Mouse (Mus musculus): ENCODE results near the gene Col4a3bp. TPM values are rescaled to one million over a fixed set of nuclear protein-coding genes. Genes with fewer than 3 reads are reported as not detected.
"Not testable (repeated sequence)": the region's sequence is repeated elsewhere in the genome, so short reads cannot be mapped to it uniquely, and the experiment has no call there.

Col4a3bp gene
- polyA plus RNA-seq, 3 experiments from 2014 or later = 5.5 to 12.1 (median 9.0) TPM

- no peak for ATAC-seq
These were observed 114.3 kb downstream of the Col4a3bp start for GRCm38 (mm10) chr13:96656673-96657072.

GRCm38 (mm10) chr13:96658936-96659335, 116.5 kb downstream of the Col4a3bp start:
- no peak for ATAC-seq

DNA sequence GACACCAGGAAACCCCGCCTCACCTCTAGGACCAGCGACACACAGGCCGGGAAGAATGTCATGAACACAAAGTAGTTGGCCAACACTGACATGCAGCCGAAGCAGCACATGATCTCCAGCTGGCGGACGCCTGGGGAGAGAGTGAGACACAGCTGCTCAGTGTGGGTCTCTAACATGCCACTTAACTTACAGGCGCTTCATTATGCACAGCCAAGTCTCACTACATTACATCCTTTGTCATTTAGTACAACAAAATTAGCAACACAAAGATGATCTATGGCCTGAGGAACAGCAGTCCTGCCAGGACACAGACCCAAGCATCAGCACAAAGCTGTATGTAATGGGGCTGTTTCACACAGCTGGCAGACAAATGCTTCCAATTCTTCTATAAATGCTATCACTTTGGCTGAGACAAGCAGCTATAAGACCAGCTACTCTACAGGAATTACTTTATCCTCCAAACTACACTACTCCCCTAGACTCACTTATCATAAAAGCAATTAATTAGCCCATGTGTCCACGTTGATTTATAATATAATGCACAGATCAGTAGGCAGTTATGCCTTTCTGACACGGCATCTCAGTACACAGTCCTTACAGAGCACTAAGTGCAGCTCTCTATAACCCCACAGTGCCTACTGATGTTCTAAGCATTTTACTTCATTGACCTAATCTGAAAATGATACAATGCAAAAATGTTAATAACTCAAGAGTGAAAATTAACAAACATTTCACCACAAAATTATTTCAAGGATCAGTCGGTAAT, 117.9 kb downstream of the Col4a3bp start:
- no peak for ATAC-seq

GRCm38 (mm10) chr13:96663120-96663519, 120.7 kb downstream of the Col4a3bp start:
- not testable (repeated sequence) for ATAC-seq

DNA sequence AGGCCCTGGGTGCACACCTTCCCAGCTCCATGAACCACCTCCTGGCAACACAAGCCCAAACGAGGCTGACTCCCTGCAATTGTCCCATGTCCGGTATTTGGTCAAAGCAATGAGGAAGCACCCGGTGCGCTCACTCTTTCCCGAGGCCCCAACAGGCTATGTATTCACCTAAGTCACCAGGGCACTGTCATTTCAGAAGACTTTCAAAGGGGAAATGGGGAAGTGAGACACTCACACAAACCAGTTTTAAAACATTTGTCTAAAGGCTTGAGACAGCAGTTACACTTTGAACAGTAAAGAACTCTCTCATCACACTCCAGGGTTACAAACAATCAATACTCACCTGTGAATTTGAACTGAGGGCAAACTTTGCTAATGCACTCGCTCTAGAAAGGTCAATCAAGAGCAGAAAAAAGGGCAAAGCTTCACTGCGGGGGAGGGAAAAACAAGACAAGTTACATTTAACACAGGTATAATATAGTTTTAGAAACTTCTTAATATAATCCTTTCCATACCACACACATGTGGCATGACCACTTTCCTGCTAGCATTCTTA, 122.1 kb downstream of the Col4a3bp start:
- ATAC-seq = no peak

DNA sequence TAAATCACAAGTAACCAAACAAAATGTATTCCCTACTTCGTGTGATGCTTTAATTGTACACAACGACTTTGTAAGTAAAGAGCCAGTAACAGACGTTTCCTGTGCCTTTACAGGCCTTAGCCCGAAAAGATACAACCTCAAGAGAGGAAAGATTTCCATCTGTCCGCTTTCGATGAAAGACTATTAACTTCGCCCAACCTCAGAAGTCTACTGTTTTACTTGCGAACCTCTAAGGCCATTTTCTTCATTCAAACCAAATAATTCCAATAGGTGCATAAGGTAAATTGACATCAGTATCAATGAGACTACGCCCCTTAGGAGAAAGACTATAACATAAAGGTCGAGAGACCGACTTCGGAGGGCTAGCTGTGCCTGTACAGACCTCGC, 127.6 kb downstream of the Col4a3bp start:
- no peak for ATAC-seq

DNA sequence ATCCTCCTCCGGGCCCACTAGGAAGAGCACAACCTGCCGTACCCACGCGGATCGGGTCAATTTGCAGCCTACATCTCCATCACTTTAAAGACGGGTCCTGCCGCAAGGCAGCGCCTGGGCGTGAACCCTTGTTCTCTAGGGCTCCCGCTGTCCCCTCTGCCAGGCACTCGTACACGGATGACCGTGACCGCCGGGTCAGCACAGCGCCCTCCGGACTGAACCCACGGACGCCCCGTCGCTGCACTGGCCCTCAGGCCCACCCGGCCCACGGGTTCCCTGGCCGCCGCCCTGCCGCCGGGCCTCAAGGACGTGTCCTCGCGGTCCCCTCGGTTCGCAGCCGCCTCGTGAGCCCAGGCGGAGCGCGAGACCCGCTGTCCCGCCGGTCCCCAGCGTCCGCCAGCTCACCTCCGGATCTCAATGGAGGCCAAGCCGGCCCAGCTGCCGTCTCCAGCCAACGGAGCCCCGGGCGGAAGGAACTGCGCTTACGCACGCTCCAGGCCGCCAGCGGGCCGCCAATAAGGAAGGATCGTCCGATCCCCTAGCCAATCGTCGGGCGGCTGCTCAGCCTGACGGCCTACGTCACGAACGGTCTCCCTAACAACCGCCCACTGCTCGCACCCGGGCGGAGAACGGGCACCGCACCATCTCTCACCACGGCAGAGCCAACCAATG, 128.1 kb downstream of the Col4a3bp start, which contains the start of gene Hmgcr:
TSS of gene Hmgcr (minus strand) at position 531 of the 672 bp plus-strand sequence.
- peak; percentile 95 for ATAC-seq

- ATAC-seq = peak; percentile 5
These were observed 128.9 kb downstream of the Col4a3bp start for GRCm38 (mm10) chr13:96671078-96671905.

- no peak for ATAC-seq
These were observed 129.5 kb downstream of the Col4a3bp start for GRCm38 (mm10) chr13:96671906-96672234.

DNA sequence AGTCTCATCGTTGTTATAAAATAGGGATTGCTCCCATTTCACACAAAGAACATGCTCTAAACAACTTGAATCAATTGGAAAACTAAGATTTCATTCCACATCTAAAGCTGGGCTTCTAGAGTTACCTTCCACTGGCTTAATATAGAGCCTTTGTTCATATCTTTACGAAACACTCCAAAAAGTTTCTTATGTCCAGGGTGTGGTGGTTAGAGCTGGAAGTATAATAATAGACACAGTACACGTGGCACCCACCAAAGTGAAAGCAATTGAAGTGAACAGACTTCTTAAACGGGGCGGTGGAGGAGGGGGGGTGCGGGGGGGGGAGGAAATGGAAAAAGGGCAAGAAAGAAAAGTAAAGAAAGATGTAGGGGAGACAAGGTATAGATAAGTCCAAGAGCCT, 129.9 kb downstream of the Col4a3bp start:
- ATAC-seq = no peak

DNA sequence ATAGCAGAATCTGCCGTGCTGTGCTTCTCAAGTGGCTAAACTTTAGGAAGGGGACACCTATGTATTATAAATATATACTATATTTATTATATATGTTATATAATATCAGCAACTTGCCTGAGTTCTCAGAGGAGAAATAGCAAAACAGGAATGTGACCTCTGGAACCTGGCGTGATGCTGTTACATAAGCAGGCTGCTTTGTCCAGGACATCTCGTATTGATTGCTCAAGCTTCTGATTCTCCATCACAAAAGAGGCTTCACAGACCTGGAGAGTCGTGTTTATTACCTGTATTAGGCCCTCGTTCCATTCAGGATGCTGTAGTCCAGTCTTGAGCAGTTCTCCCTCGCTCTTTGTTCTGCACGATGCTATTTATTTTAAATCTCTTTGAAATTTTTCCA, 131.4 kb downstream of the Col4a3bp start:
- no peak for ATAC-seq

GRCm38 (mm10) chr13:96675756-96676155, 133.3 kb downstream of the Col4a3bp start:
- ATAC-seq = no peak

- ATAC-seq = peak; percentile 80
These were observed 134.7 kb downstream of the Col4a3bp start for GRCm38 (mm10) chr13:96677071-96677470.

DNA sequence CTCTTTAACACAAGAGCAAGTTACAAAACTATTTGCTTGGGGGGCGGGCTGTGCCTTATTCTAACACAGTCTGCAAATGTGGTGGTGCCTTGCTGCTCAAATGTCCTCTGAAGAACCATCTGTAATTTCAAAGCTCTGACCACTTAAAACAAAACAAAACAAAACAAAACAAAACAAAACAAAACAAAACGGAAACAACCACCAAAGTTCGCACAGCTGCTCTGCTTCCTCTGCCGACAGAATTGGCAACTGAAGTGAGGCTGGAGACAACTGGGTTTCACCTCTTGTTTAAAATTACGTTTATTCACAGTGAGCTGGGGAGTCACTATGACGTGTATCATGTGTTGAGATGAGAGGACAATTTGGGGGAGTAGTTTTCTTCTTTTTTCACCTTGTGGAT, 136.2 kb downstream of the Col4a3bp start:
- ATAC-seq = no peak

DNA sequence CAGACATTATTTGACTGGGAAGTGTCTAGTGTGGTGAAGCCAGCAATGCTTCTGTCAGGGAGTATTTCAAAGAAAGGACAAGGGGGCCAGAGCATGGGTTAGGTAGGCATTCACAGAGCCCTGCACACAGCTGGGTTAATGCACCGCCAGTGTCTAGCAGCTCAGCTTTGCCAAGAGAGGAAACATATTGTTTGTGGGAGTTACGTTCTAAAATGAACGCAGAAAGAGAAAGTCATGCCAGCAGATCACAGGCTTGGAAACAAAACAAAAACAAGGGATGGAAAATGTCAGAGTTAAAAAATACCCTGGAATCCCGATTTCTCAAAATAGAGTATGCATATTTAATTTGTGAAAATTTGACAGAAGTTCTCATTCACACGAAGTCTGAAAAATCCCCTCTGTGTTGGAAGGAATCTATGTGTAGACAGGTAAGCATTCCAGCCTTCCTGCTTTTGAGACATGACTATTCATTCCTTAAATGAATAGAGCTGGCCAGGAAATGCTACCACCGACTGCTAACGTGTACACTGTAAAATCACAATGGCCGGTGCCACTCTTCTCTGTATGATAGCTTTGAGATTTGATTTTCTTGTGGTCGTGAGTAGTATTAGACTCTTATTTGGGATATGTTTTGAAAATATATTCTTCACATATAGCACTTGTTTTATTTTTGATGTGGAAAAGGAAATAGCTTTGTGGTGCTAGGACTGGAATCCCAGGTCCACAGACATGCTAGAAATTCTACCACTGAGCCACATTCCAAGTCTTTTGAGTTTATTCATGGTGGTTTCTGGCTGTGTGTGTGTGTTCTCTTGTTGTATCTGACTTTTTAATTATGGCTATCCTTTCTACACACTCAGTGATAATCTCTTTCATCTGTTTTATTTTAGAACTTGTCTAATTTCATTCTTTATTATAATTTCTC, 138.0 kb downstream of the Col4a3bp start:
- no peak for ATAC-seq

GRCm38 (mm10) chr13:96681088-96681620, 138.7 kb downstream of the Col4a3bp start:
- no peak for ATAC-seq

GRCm38 (mm10) chr13:96684779-96685178, 142.4 kb downstream of the Col4a3bp start:
- ATAC-seq = no peak

GRCm38 (mm10) chr13:96687261-96687660, 144.8 kb downstream of the Col4a3bp start:
- no peak for ATAC-seq
